Mouse (Mus musculus): ENCODE results near the gene Ntm. TPM values are rescaled to one million over a fixed set of nuclear protein-coding genes. Genes with fewer than 3 reads are reported as not detected.
A peak's percentile ranks its signal among the peaks of the same experiment; 100 is the strongest.

Ntm gene
- polyA plus RNA-seq, 1 experiment from 2014 or later: 39.7 TPM

DNA sequence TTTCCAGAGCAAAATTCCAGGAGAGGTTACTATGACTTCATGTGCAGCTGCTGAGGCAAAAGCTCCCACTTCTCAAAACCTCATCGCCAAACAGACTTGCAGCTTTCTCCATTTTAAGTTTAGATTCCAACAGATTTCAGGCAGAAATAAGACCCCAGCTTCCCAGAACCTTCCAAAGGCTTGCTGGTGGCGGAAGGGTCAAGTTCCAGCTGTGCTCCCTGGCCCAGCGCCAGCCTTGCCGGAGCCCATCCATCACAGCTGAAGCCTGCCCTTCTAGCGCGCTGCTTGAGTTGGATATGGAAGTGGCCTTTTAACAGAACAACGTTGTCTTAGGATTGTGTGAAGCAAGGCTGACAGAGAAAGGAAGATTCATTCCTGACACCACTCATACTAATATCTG is 534.6 kb downstream of the Ntm start:
- no peak overlapping the region for H3K4me2 ChIP-seq
- no peak overlapping the region for H3K9ac ChIP-seq (ENCODE audit: low read depth, low read length)
- no peak overlapping the region for H3K27ac ChIP-seq (ENCODE audit: low read depth, low read length)
- peaks cover 17% of the 10 kb centered on the region for H3K27me3 ChIP-seq (ENCODE audit: control insufficient read depth, insufficient read depth, low read length)
- H3K4me3 ChIP-seq (ENCODE audit: low read depth, low read length): no peak overlapping the region
- H3K4me1 ChIP-seq (ENCODE audit: control insufficient read depth, insufficient read depth, low read length): peaks cover 10% of the 10 kb centered on the region
- WGBS (ENCODE audit: insufficient replicate concordance): 19% methylated on average over 7 of the region's 7 CpGs
- no peaks in the 10 kb centered on the region for H3K36me3 ChIP-seq (ENCODE audit: control insufficient read depth, insufficient read depth, low read length)
- no peak for ATAC-seq (replicated peaks; ENCODE audit: insufficient number of reproducible peaks, low FRiP score, low TSS enrichment)
- H3K9me3 ChIP-seq (replicated peaks; ENCODE audit: control insufficient read depth, low read length): no peaks in the 10 kb centered on the region

DNA sequence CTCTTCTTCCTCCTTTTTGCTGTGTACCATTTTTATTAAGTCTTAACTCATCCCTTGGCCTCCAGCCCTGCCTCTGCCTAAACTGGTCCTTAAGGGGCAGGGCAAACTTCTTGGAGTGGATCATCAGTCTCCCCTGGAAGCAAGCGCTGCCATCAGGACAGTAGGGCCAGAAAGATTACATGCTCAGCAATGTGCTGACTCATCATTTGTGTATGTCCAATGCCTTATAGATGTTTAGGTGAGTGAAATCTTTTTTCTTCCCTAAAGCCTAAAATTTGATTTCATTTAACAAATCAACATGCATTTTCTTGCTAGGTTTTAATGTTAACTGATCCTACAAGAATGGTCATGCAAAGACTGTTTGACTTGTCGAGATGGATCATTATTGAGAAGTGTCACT is 536.7 kb downstream of the Ntm start:
- peaks cover 17% of the 10 kb centered on the region for H3K27me3 ChIP-seq (ENCODE audit: control insufficient read depth, insufficient read depth, low read length)
- WGBS (ENCODE audit: insufficient replicate concordance): 78% methylated on average over 2 of the region's 2 CpGs
- no peaks in the 10 kb centered on the region for H3K9me3 ChIP-seq (replicated peaks; ENCODE audit: control insufficient read depth, low read length)

DNA sequence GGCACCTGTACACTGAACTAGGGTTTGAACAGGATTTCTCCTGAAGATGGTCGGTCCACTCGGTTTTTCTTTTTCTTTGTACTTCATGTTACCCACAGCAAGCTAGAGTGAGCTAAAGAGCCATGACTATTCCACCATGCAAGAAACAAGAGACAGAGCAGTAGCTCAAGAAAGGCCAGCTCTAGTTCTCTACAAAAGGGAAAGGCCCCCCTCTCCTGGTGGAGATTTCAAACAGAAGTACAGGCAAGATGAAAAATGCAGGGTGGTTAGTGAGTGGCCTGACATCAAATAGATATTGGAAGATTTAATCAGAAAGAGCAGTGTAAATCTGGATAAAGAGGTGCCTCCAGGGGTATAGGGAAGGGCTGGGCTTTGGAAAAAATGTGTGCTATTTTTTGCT is 547.4 kb downstream of the Ntm start:
- H3K4me3 ChIP-seq (ENCODE audit: low read depth, low read length): no peak overlapping the region
- H3K36me3 ChIP-seq (ENCODE audit: control insufficient read depth, insufficient read depth, low read length): no peaks in the 10 kb centered on the region
- ATAC-seq (replicated peaks; ENCODE audit: insufficient number of reproducible peaks, low FRiP score, low TSS enrichment): no peak
- no peaks in the 10 kb centered on the region for H3K9me3 ChIP-seq (replicated peaks; ENCODE audit: control insufficient read depth, low read length)
- H3K9ac ChIP-seq (ENCODE audit: low read depth, low read length): no peak overlapping the region
- peaks cover 20% of the 10 kb centered on the region for H3K27me3 ChIP-seq (ENCODE audit: control insufficient read depth, insufficient read depth, low read length)
- H3K4me2 ChIP-seq: no peak overlapping the region
- H3K27ac ChIP-seq (ENCODE audit: low read depth, low read length): no peak overlapping the region
- WGBS (ENCODE audit: insufficient replicate concordance): 68% methylated on average over 2 of the region's 2 CpGs
- 0 out of 2 replicates have a peak, but pooled peaks cover 3% of the 10 kb centered on the region for H3K4me1 ChIP-seq (ENCODE audit: control insufficient read depth, insufficient read depth, low read length)

More for the DNA sequence above, 536.7 kb downstream of the Ntm start:
- H3K4me1 ChIP-seq (ENCODE audit: control insufficient read depth, insufficient read depth, low read length): 0 out of 2 replicates have a peak, but pooled peaks cover 5% of the 10 kb centered on the region
- no peak overlapping the region for H3K27ac ChIP-seq (ENCODE audit: low read depth, low read length)
- H3K4me3 ChIP-seq (ENCODE audit: low read depth, low read length): no peak overlapping the region
- no peak for ATAC-seq (replicated peaks; ENCODE audit: insufficient number of reproducible peaks, low FRiP score, low TSS enrichment)
- H3K4me2 ChIP-seq: no peak overlapping the region
- H3K9ac ChIP-seq (ENCODE audit: low read depth, low read length): no peak overlapping the region
- no peaks in the 10 kb centered on the region for H3K36me3 ChIP-seq (ENCODE audit: control insufficient read depth, insufficient read depth, low read length)

DNA sequence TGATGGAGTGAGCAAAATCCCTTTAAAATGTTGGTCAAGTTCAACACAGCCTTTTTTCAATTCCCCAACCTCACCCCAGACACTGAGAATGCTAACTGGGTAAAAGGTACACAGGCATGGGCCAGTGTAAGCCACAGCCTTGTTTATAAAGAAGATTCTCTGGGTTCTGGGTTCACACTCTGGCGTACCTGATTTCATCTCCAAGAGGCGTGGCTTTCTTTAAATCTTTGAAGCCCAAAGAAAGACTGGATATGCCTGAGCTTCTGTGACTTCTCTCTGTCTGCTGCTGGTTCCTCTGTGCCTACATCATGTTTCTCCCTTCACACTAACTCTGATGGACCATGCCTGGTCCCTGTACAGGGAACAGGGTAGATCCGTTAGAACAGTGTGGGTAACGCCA is 549.8 kb downstream of the Ntm start:
- Histone ChIP-seq H3K4me1 (ENCODE audit: control insufficient read depth, insufficient read depth, low read length) (0 out of 2 replicates have a peak, but pooled peaks cover 3% of the 10 kb centered on the region), H3K36me3 (ENCODE audit: control insufficient read depth, insufficient read depth, low read length) (no peaks in the 10 kb centered on the region), H3K27me3 (ENCODE audit: control insufficient read depth, insufficient read depth, low read length) (peaks cover 24% of the 10 kb centered on the region), H3K9ac (ENCODE audit: low read depth, low read length) (no peak overlapping the region), H3K27ac (ENCODE audit: low read depth, low read length) (no peak overlapping the region), H3K4me3 (ENCODE audit: low read depth, low read length) (no peak overlapping the region), H3K9me3 (replicated peaks; ENCODE audit: control insufficient read depth, low read length) (no peaks in the 10 kb centered on the region), H3K4me2 (peak overlapping the region; percentile 73)
- no peak for ATAC-seq (replicated peaks; ENCODE audit: insufficient number of reproducible peaks, low FRiP score, low TSS enrichment)
- 59% methylated on average over 4 of the region's 4 CpGs for WGBS (ENCODE audit: insufficient replicate concordance)

DNA sequence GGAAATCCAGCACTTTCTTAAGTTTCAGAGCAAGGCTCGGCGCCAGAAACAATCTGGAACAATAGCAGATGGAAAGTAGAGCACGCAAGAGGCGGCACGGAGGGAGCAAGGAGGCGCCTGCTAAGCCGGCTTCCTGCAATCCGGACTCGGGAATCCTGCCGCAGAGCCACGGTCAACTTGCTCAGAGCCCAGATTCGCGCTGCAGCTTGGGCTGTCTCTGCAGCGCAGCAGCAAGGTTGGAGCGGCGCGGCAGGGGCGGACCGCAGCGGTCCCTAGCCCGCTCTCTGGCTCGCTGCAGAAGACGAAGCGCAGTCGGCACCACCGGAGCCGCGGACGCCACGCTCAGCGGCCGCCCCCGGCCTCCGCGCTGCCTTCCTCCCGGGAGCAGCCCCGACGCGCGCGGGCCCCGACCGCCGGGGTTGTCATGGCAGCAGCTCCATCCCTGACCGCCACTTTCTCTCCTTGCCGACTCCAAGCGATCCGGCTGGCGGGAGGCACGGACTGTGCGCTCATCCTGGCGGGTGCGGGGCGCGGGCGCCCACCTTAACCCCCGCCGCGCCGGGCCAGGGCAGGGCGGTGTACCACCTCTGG is 550.7 kb downstream of the Ntm start:
- peak overlapping the region; percentile 59; the same call in 1 of the 2 replicates for H3K27ac ChIP-seq (ENCODE audit: low read depth, low read length)
- H3K36me3 ChIP-seq (ENCODE audit: control insufficient read depth, insufficient read depth, low read length): no peaks in the 10 kb centered on the region
- peak overlapping the region; percentile 71 for H3K9ac ChIP-seq (ENCODE audit: low read depth, low read length)
- peak; percentile 67 for ATAC-seq (replicated peaks; ENCODE audit: insufficient number of reproducible peaks, low FRiP score, low TSS enrichment)
- H3K4me3 ChIP-seq (ENCODE audit: low read depth, low read length): peak overlapping the region; percentile 57
- no peaks in the 10 kb centered on the region for H3K9me3 ChIP-seq (replicated peaks; ENCODE audit: control insufficient read depth, low read length)
- 0 out of 2 replicates have a peak, but pooled peaks cover 3% of the 10 kb centered on the region for H3K4me1 ChIP-seq (ENCODE audit: control insufficient read depth, insufficient read depth, low read length)
- WGBS (ENCODE audit: insufficient replicate concordance): under 1% methylated on average over 61 of the region's 61 CpGs
- peak overlapping the region; percentile 73 for H3K4me2 ChIP-seq
- peaks cover 24% of the 10 kb centered on the region for H3K27me3 ChIP-seq (ENCODE audit: control insufficient read depth, insufficient read depth, low read length)

DNA sequence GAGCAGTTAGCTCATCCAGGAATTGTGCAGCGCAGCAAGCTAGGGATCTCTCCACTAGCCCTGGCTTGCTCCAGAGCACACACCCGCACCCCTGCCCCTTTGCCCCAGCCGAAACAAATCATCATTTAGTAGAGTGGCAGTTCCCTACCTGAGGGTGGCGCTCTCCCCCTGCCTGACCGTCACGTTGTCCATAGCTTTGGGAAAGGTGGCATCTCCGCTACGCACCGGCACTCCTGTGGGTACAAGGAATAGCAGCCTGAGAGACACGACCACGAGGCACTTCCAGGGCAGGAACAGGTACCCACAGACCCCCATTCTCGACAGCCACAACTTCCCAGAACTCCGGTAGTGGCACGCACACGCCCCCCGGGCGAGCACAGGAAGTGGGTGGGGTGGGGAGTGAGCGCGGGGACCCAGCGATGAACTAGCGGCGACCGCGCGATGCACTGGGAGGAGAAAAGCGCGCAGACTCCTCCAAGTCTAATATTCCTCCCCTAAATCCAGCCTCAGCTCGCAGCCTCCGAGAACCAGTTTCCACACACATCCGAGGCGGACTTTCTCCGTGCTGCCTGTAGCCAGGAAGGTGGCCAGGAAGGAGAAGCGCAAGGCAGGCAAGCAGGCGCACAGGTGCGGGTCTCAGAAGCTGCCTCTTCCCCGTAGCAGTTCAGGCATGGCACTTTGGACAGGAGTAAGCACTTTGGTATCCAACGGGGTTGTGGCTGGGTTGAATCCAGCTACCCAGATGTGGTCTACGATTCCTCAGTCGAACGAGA is 551.3 kb downstream of the Ntm start:
- Histone ChIP-seq H3K4me2 (peak overlapping the region; percentile 73), H3K4me3 (ENCODE audit: low read depth, low read length) (peak overlapping the region; percentile 57), H3K9me3 (replicated peaks; ENCODE audit: control insufficient read depth, low read length) (no peaks in the 10 kb centered on the region), H3K27ac (ENCODE audit: low read depth, low read length) (peak overlapping the region; percentile 59; the same call in 1 of the 2 replicates), H3K9ac (ENCODE audit: low read depth, low read length) (peak overlapping the region; percentile 71), H3K4me1 (ENCODE audit: control insufficient read depth, insufficient read depth, low read length) (0 out of 2 replicates have a peak, but pooled peaks cover 3% of the 10 kb centered on the region), H3K36me3 (ENCODE audit: control insufficient read depth, insufficient read depth, low read length) (no peaks in the 10 kb centered on the region), H3K27me3 (ENCODE audit: control insufficient read depth, insufficient read depth, low read length) (peaks cover 24% of the 10 kb centered on the region)
- peak; percentile 43; the same call in 1 of the 2 replicates for ATAC-seq (replicated peaks; ENCODE audit: insufficient number of reproducible peaks, low FRiP score, low TSS enrichment)
- WGBS (ENCODE audit: insufficient replicate concordance): 1% methylated on average over 40 of the region's 40 CpGs

DNA sequence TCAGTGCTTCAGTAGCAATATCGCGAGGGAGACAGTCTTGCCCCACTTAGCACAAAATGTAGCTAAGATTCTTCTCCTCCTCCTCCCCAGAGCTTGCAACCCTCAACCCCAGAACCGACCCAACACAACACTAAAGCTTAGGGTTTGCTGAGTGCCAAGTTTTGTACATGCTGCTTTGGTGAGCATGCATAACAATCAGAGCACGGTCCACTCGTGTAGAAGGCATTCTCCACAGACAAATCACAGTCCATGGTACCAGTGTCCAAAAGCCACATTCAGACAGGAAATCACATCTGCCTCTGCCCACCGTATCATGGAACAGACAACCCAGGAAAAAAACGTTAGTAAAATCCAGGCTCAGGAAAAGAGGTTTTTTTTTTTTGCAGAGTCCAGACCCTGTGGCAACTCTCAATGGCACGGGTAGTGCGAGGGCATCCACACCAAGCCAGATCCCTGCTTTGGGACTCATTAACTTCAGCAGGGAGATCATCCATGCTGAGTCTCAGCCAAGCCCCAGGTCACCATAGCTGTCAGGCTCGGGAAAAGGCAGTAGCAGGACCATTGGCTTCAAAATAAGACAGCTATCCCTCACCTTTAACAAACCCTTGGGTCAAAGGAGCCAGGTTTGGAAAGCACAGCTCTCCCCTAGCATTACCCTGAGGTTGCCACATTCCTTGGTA is 552.1 kb downstream of the Ntm start:
- Histone ChIP-seq H3K36me3 (ENCODE audit: control insufficient read depth, insufficient read depth, low read length) (no peaks in the 10 kb centered on the region), H3K9me3 (replicated peaks; ENCODE audit: control insufficient read depth, low read length) (no peaks in the 10 kb centered on the region), H3K4me2 (peak overlapping the region; percentile 73), H3K4me3 (ENCODE audit: low read depth, low read length) (peak overlapping the region; percentile 57), H3K4me1 (ENCODE audit: control insufficient read depth, insufficient read depth, low read length) (0 out of 2 replicates have a peak, but pooled peaks cover 3% of the 10 kb centered on the region), H3K9ac (ENCODE audit: low read depth, low read length) (peak overlapping the region; percentile 40; the same call in 1 of the 2 replicates), H3K27me3 (ENCODE audit: control insufficient read depth, insufficient read depth, low read length) (peaks cover 24% of the 10 kb centered on the region), H3K27ac (ENCODE audit: low read depth, low read length) (no peak overlapping the region)
- no peak for ATAC-seq (replicated peaks; ENCODE audit: insufficient number of reproducible peaks, low FRiP score, low TSS enrichment)
- 51% methylated on average over 10 of the region's 10 CpGs for WGBS (ENCODE audit: insufficient replicate concordance)

DNA sequence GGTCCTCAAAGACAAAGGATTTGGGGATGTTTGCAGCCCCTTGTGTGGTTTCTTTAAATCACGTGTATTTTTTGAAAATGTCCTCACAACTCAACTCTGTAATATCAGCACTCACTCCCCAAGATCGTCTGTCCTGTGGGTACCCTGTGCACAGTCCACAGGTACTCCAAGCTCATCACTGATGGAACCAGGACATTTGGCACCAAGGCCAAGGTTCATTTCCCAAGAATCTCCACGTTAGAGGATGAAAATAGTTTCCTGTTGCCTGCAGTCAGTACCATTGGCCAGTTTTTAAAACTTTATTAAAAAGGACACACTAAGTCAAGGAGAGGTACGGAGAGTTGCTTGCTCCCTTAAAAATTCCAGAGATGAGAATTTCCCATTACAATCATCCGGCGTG is 552.7 kb downstream of the Ntm start:
- Histone ChIP-seq H3K4me2 (peak overlapping the region; percentile 73), H3K9ac (ENCODE audit: low read depth, low read length) (no peak overlapping the region), H3K27ac (ENCODE audit: low read depth, low read length) (no peak overlapping the region), H3K36me3 (ENCODE audit: control insufficient read depth, insufficient read depth, low read length) (no peaks in the 10 kb centered on the region), H3K27me3 (ENCODE audit: control insufficient read depth, insufficient read depth, low read length) (peaks cover 21% of the 10 kb centered on the region), H3K9me3 (replicated peaks; ENCODE audit: control insufficient read depth, low read length) (no peaks in the 10 kb centered on the region), H3K4me1 (ENCODE audit: control insufficient read depth, insufficient read depth, low read length) (0 out of 2 replicates have a peak, but pooled peaks cover 3% of the 10 kb centered on the region), H3K4me3 (ENCODE audit: low read depth, low read length) (peak overlapping the region; percentile 57; the same call in 1 of the 2 replicates)
- WGBS (ENCODE audit: insufficient replicate concordance): 71% methylated on average over 6 of the region's 6 CpGs
- ATAC-seq (replicated peaks; ENCODE audit: insufficient number of reproducible peaks, low FRiP score, low TSS enrichment): no peak
